Mouse (Mus musculus) liver, embryonic 14.5 days (tissue): ENCODE data around the gene Fuk. TPM values are rescaled to one million over a fixed set of nuclear protein-coding genes. Genes with fewer than 3 reads are reported as not detected.
A peak's percentile ranks its signal among the peaks of the same experiment; 100 is the strongest.
"Not testable (repeated sequence)": the region's sequence is repeated elsewhere in the genome, so short reads cannot be mapped to it uniquely, and the experiment has no call there.

ENCODE experiments used
- ATAC-seq: fragments of 200-750 bp; cut with Nextera tagmentation; 2 replicates; pipeline ENCODE4 v1.8.0; 2017; ENCODE audit warnings: moderate number of reproducible peaks, mild to moderate bottlenecking, moderate library complexity; ENCODE audit not compliant: insufficient read depth
- DNase-seq, 3 experiments: peaks; one replicate each; pipeline ENCODE4 v3.0.0-alpha.2; 2012 to 2013; ENCODE audit warnings: low read depth in 3 of 3, low spot score in 3 of 3
- H3K27ac ChIP-seq: fragments of 300-500 bp; sonication (generic); 2 replicates; pipeline ENCODE4 v1.5.1; 2014; ENCODE audit warnings: moderate library complexity, mild to moderate bottlenecking, control low read depth, inconsistent platforms
- H3K27me3 ChIP-seq: fragments of 300-500 bp; sonication (generic); 2 replicates; pipeline ENCODE4 v1.6.1; 2014; ENCODE audit warnings: mild to moderate bottlenecking, low read length, moderate library complexity; ENCODE audit not compliant: control insufficient read depth, insufficient read depth
- H3K36me3 ChIP-seq: fragments of 300-500 bp; sonication (generic); replicated peaks from 2 replicates; pipeline ENCODE4 v1.6.1; 2014; ENCODE audit warnings: low read depth; ENCODE audit not compliant: control insufficient read depth, insufficient read depth
- H3K4me1 ChIP-seq, 2 experiments: fragments of 200-500 bp in 1 of 2; fragments of 300-500 bp in 1 of 2; sonication (generic) in 1 of 2; replicated peaks; 2 replicates each; pipeline ENCODE4 v1.6.1; 2012 to 2014; ENCODE audit warnings: antibody characterized with exemption in 1 of 2, inconsistent platforms in 1 of 2, low read length in 1 of 2; ENCODE audit not compliant: control insufficient read depth in 2 of 2, insufficient read depth in 2 of 2
- H3K4me2 ChIP-seq: fragments of 300-500 bp; sonication (generic); 2 replicates; pipeline ENCODE4 v1.6.1; 2014; ENCODE audit warnings: low read depth, mild to moderate bottlenecking, control low read depth, moderate library complexity
- H3K4me3 ChIP-seq, 2 experiments: fragments of 200-500 bp in 1 of 2; fragments of 300-500 bp in 1 of 2; sonication (generic) in 1 of 2; 2 replicates each; pipeline ENCODE4 v1.5.1; 2012 to 2014; ENCODE audit warnings: low read depth in 2 of 2, low read length in 2 of 2, mild to moderate bottlenecking in 2 of 2, control low read depth in 1 of 2, inconsistent platforms in 1 of 2, moderate library complexity in 1 of 2; ENCODE audit not compliant: insufficient read depth in 1 of 2
- H3K9ac ChIP-seq: fragments of 300-500 bp; sonication (generic); replicated peaks from 2 replicates; pipeline ENCODE4 v1.6.1; 2014; ENCODE audit warnings: mild to moderate bottlenecking, control low read depth, moderate library complexity
- H3K9me3 ChIP-seq: fragments of 300-500 bp; sonication (generic); 2 replicates; pipeline ENCODE4 v1.6.1; 2016; ENCODE audit warnings: low read length, mixed read lengths; ENCODE audit not compliant: control insufficient read depth
- CTCF ChIP-seq: IDR thresholded peaks from 2 replicates; pipeline ENCODE4 v1.5.1; 2016; ENCODE audit warnings: antibody characterized with exemption, low read depth, control low read depth
- EP300 ChIP-seq: IDR thresholded peaks from 2 replicates; pipeline ENCODE4 v1.6.1; 2016; ENCODE audit warnings: antibody characterized with exemption, low read depth
- WGBS: fragments of 180-500 bp; shearing (Covaris S2); extraction: QIAGEN DNeasy Blood & Tissue Kit; methylation state at CpG from one replicate; pipeline ENCODE4 v1.1.7; 2014; ENCODE audit not compliant: insufficient replicate concordance; 5-methylcytosine and 5-hydroxymethylcytosine counted together
- polyA plus RNA-seq, 2 experiments: library from polyadenylated mRNA; depleted of rRNA in 1 of 2; stranded (reverse) in 1 of 2; unstranded in 1 of 2; fragments of >200 nt; fragmentation: Nextera tagmentation in 1 of 2; extraction: Ambion mirVana in 1 of 2; gene quantifications; 2 replicates each; pipeline versions ENCODE4 v1.2.1 to v1.2.3; 2012 to 2014

Gene Fuk
- polyA plus RNA-seq, 2 experiments = 1.3 to 2.5 TPM

GRCm38 (mm10) chr8:110886634-110887033, 15.7 kb downstream of the Fuk start:
- H3K4me1 ChIP-seq = no peaks in the 10 kb centered on the region
- H3K27me3 ChIP-seq = no peaks in the 10 kb centered on the region
- peaks cover 12% of the 10 kb centered on the region for H3K36me3 ChIP-seq
- H3K4me3 ChIP-seq = no peak overlapping the region
- H3K4me2 ChIP-seq = no peak overlapping the region
- WGBS = 76% methylated on average over 3 of the region's 3 CpGs
- H3K27ac ChIP-seq = no peak overlapping the region
- no peak for TF ChIP-seq EP300
- TF ChIP-seq CTCF = no peak
- no peaks in the 10 kb centered on the region for H3K9me3 ChIP-seq
- H3K9ac ChIP-seq = no peak overlapping the region
- no peak for DNase-seq
- ATAC-seq = no peak

- Histone ChIP-seq H3K9ac (no peak overlapping the region), H3K36me3 (peaks cover 35% of the 10 kb centered on the region), H3K4me2 (no peak overlapping the region), H3K4me1 (no peaks in the 10 kb centered on the region), H3K4me3 (no peak overlapping the region), H3K27me3 (no peaks in the 10 kb centered on the region), H3K27ac (no peak overlapping the region), H3K9me3 (no peaks in the 10 kb centered on the region)
- DNase-seq = no peak
- no peak for TF ChIP-seq EP300
- no peak for TF ChIP-seq CTCF
- WGBS = 90% methylated on average over 18 of the region's 18 CpGs
- ATAC-seq = no peak
Observed at GRCm38 (mm10) chr8:110883824-110884223, 18.5 kb downstream of the Fuk start.

GRCm38 (mm10) chr8:110881741-110882310, 20.5 kb downstream of the Fuk start:
- Histone ChIP-seq H3K36me3 (peaks cover 39% of the 10 kb centered on the region), H3K9me3 (no peaks in the 10 kb centered on the region), H3K9ac (no peak overlapping the region), H3K27ac (no peak overlapping the region), H3K4me1 (peaks cover 0 to 2% of the 10 kb centered on the region in 2 experiments; a peak in 1 of 4 replicates), H3K4me3 (no peak overlapping the region), H3K4me2 (no peak overlapping the region), H3K27me3 (no peaks in the 10 kb centered on the region)
- TF ChIP-seq EP300 (no peak), CTCF (no peak)
- DNase-seq = no peak
- no peak for ATAC-seq
- 89% methylated on average over 10 of the region's 10 CpGs for WGBS

- DNase-seq (peak in 1 of 3 experiments; percentile 22), ATAC-seq (peak; percentile 76)
- no peak for TF ChIP-seq CTCF
- TF ChIP-seq EP300 = no peak
- Histone ChIP-seq H3K4me1 (peaks cover 0 to 2% of the 10 kb centered on the region in 2 experiments; a peak in 1 of 4 replicates), H3K4me3 (no peak overlapping the region), H3K27ac (no peak overlapping the region), H3K27me3 (no peaks in the 10 kb centered on the region), H3K36me3 (peaks cover 47% of the 10 kb centered on the region), H3K9ac (no peak overlapping the region), H3K4me2 (no peak overlapping the region), H3K9me3 (no peaks in the 10 kb centered on the region)
- 13% methylated on average over 4 of the region's 4 CpGs for WGBS
Observed at GRCm38 (mm10) chr8:110877862-110878261, 24.4 kb downstream of the Fuk start.

GRCm38 (mm10) chr8:110870501-110870900, 31.8 kb downstream of the Fuk start:
- ATAC-seq = no peak
- no peaks in the 10 kb centered on the region for H3K9me3 ChIP-seq
- WGBS = 86% methylated on average over 2 of the region's 2 CpGs
- H3K9ac ChIP-seq = no peak overlapping the region
- DNase-seq = no peak
- H3K4me1 ChIP-seq = no peaks in the 10 kb centered on the region
- peaks cover 42% of the 10 kb centered on the region for H3K36me3 ChIP-seq
- H3K4me2 ChIP-seq = no peak overlapping the region
- no peak overlapping the region for H3K4me3 ChIP-seq
- no peaks in the 10 kb centered on the region for H3K27me3 ChIP-seq
- TF ChIP-seq CTCF (no peak), EP300 (no peak)
- H3K27ac ChIP-seq = no peak overlapping the region

- not testable (repeated sequence) for ATAC-seq, H3K4me2 ChIP-seq, H3K27me3 ChIP-seq, H3K9ac ChIP-seq, H3K9me3 ChIP-seq, H3K27ac ChIP-seq, H3K4me3 ChIP-seq, H3K4me1 ChIP-seq, DNase-seq
- H3K36me3 ChIP-seq = peaks cover 52% of the 10 kb centered on the region
- 83% methylated on average over 7 of the region's 7 CpGs for WGBS
Observed at GRCm38 (mm10) chr8:110861347-110862025, 40.8 kb downstream of the Fuk start.
